Mouse (Mus musculus): ENCODE results near the gene Esam. TPM values are rescaled to one million over a fixed set of nuclear protein-coding genes. Genes with fewer than 3 reads are reported as not detected.

The Esam gene
- polyA plus RNA-seq, 1 experiment = not detected

- no peak overlapping the region for H3K4me3 ChIP-seq (ENCODE audit: insufficient read depth, low read depth, low read length)
- TF ChIP-seq CTCF (IDR thresholded peaks at IDR 0.05; ENCODE audit: insufficient read depth, low read depth, low read length) (no peak), POLR2A (IDR thresholded peaks at IDR 0.05; ENCODE audit: insufficient read depth, low read depth, low read length) (no peak)
- H3K4me1 ChIP-seq (ENCODE audit: control insufficient read depth, insufficient read depth, low read length) = peaks cover 13% of the 10 kb centered on the region
- 89% methylated on average over 4 of the region's 4 CpGs for WGBS
- no peak overlapping the region for H3K27ac ChIP-seq (ENCODE audit: insufficient read depth, low read depth, low read length)
These were observed 12.3 kb downstream of the Esam start for GRCm38 (mm10) chr9:37540226-37540625.

GRCm38 (mm10) chr9:37540701-37541575 lies 13.1 kb downstream of the Esam start:
- Histone ChIP-seq H3K27ac (ENCODE audit: insufficient read depth, low read depth, low read length) (no peak overlapping the region), H3K4me3 (ENCODE audit: insufficient read depth, low read depth, low read length) (no peak overlapping the region), H3K4me1 (ENCODE audit: control insufficient read depth, insufficient read depth, low read length) (peaks cover 16% of the 10 kb centered on the region)
- TF ChIP-seq POLR2A (IDR thresholded peaks at IDR 0.05; ENCODE audit: insufficient read depth, low read depth, low read length) (no peak), CTCF (IDR thresholded peaks at IDR 0.05; ENCODE audit: insufficient read depth, low read depth, low read length) (no peak)
- WGBS = 73% methylated on average over 6 of the region's 6 CpGs

- peaks cover 16% of the 10 kb centered on the region for H3K4me1 ChIP-seq (ENCODE audit: control insufficient read depth, insufficient read depth, low read length)
- no peak overlapping the region for H3K4me3 ChIP-seq (ENCODE audit: insufficient read depth, low read depth, low read length)
- WGBS = 78% methylated on average over 7 of the region's 7 CpGs
- no peak overlapping the region for H3K27ac ChIP-seq (ENCODE audit: insufficient read depth, low read depth, low read length)
- TF ChIP-seq CTCF (IDR thresholded peaks at IDR 0.05; ENCODE audit: insufficient read depth, low read depth, low read length) (no peak), POLR2A (IDR thresholded peaks at IDR 0.05; ENCODE audit: insufficient read depth, low read depth, low read length) (no peak)
These were observed 14.2 kb downstream of the Esam start for GRCm38 (mm10) chr9:37541851-37542642.

GRCm38 (mm10) chr9:37543869-37544440 lies 16.1 kb downstream of the Esam start:
- TF ChIP-seq POLR2A (IDR thresholded peaks at IDR 0.05; ENCODE audit: insufficient read depth, low read depth, low read length) (no peak), CTCF (IDR thresholded peaks at IDR 0.05; ENCODE audit: insufficient read depth, low read depth, low read length) (no peak)
- 60% methylated on average over 12 of the region's 12 CpGs for WGBS
- Histone ChIP-seq H3K4me3 (ENCODE audit: insufficient read depth, low read depth, low read length) (peak overlapping the region; percentile 27; the same call in 1 of the 2 replicates), H3K27ac (ENCODE audit: insufficient read depth, low read depth, low read length) (no peak overlapping the region), H3K4me1 (ENCODE audit: control insufficient read depth, insufficient read depth, low read length) (peaks cover 16% of the 10 kb centered on the region)

- WGBS = 3% methylated on average over 29 of the region's 29 CpGs
- TF ChIP-seq POLR2A (IDR thresholded peaks at IDR 0.05; ENCODE audit: insufficient read depth, low read depth, low read length) (no peak), CTCF (IDR thresholded peaks at IDR 0.05; ENCODE audit: insufficient read depth, low read depth, low read length) (peak; percentile 73)
- peak overlapping the region; percentile 27 for H3K4me3 ChIP-seq (ENCODE audit: insufficient read depth, low read depth, low read length)
- peaks cover 12% of the 10 kb centered on the region for H3K4me1 ChIP-seq (ENCODE audit: control insufficient read depth, insufficient read depth, low read length)
- H3K27ac ChIP-seq (ENCODE audit: insufficient read depth, low read depth, low read length) = no peak overlapping the region
These were observed 16.7 kb downstream of the Esam start for GRCm38 (mm10) chr9:37544447-37545165.

- Histone ChIP-seq H3K27ac (ENCODE audit: insufficient read depth, low read depth, low read length) (no peak overlapping the region), H3K4me3 (ENCODE audit: insufficient read depth, low read depth, low read length) (peak overlapping the region; percentile 27), H3K4me1 (ENCODE audit: control insufficient read depth, insufficient read depth, low read length) (peaks cover 12% of the 10 kb centered on the region)
- 28% methylated on average over 17 of the region's 17 CpGs for WGBS
- TF ChIP-seq POLR2A (IDR thresholded peaks at IDR 0.05; ENCODE audit: insufficient read depth, low read depth, low read length) = no peak
- no peak for TF ChIP-seq CTCF (IDR thresholded peaks at IDR 0.05; ENCODE audit: insufficient read depth, low read depth, low read length)
These were observed 17.3 kb downstream of the Esam start for GRCm38 (mm10) chr9:37545166-37545610.

GRCm38 (mm10) chr9:37545847-37546452 lies 18.1 kb downstream of the Esam start:
- no peak overlapping the region for H3K4me3 ChIP-seq (ENCODE audit: insufficient read depth, low read depth, low read length)
- no peak overlapping the region for H3K27ac ChIP-seq (ENCODE audit: insufficient read depth, low read depth, low read length)
- TF ChIP-seq POLR2A (IDR thresholded peaks at IDR 0.05; ENCODE audit: insufficient read depth, low read depth, low read length) (no peak), CTCF (IDR thresholded peaks at IDR 0.05; ENCODE audit: insufficient read depth, low read depth, low read length) (no peak)
- H3K4me1 ChIP-seq (ENCODE audit: control insufficient read depth, insufficient read depth, low read length) = peaks cover 12% of the 10 kb centered on the region
- 57% methylated on average over 27 of the region's 27 CpGs for WGBS

- Histone ChIP-seq H3K27ac (ENCODE audit: insufficient read depth, low read depth, low read length) (no peak overlapping the region), H3K4me3 (ENCODE audit: insufficient read depth, low read depth, low read length) (no peak overlapping the region), H3K4me1 (ENCODE audit: control insufficient read depth, insufficient read depth, low read length) (peaks cover 14% of the 10 kb centered on the region)
- TF ChIP-seq CTCF (IDR thresholded peaks at IDR 0.05; ENCODE audit: insufficient read depth, low read depth, low read length) (no peak), POLR2A (IDR thresholded peaks at IDR 0.05; ENCODE audit: insufficient read depth, low read depth, low read length) (no peak)
- 75% methylated on average over 1 of the region's 1 CpGs for WGBS
These were observed 19.0 kb downstream of the Esam start for GRCm38 (mm10) chr9:37546889-37547288.
